Mouse (Mus musculus) megakaryocyte, embryonic 14.5 days (primary cell): Measurements from ENCODE around the gene March7. TPM values are rescaled to one million over a fixed set of nuclear protein-coding genes. Genes with fewer than 3 reads are reported as not detected.

Source experiments
- H3K27me3 ChIP-seq: replicated peaks from 2 replicates; pipeline ENCODE3; 2012; ENCODE audit warnings: inconsistent platforms
- H3K36me3 ChIP-seq: replicated peaks from 2 replicates; pipeline ENCODE3; 2012; ENCODE audit warnings: low read length, inconsistent platforms, mixed read lengths
- H3K4me1 ChIP-seq: 2 replicates; pipeline ENCODE4 v1.6.1; 2012; ENCODE audit warnings: inconsistent platforms
- H3K4me3 ChIP-seq: replicated peaks from 2 replicates; pipeline ENCODE3; 2012; ENCODE audit warnings: moderate library complexity, mild to moderate bottlenecking, inconsistent platforms
- H3K9me3 ChIP-seq: 2 replicates; pipeline ENCODE4 v1.6.1; 2012; ENCODE audit warnings: inconsistent platforms
- FLI1 ChIP-seq: IDR thresholded peaks from 2 replicates; pipeline ENCODE4 v1.6.1; 2012; ENCODE audit warnings: low read length, inconsistent platforms, mixed read lengths
- GATA1 ChIP-seq: IDR thresholded peaks from 3 replicates; pipeline ENCODE4 v1.6.1; 2012; ENCODE audit warnings: mixed read lengths, low read length, inconsistent platforms, borderline replicate concordance
- polyA plus RNA-seq: library from polyadenylated mRNA; stranded (reverse); fragments of >175 nt; gene quantifications from 2 replicates; pipeline ENCODE4 v1.2.3, GENCODE M21; 2012; ENCODE audit warnings: low replicate concordance; ENCODE audit not compliant: insufficient read depth

The March7 gene
- polyA plus RNA-seq, 1 experiment: 0.88 TPM

DNA sequence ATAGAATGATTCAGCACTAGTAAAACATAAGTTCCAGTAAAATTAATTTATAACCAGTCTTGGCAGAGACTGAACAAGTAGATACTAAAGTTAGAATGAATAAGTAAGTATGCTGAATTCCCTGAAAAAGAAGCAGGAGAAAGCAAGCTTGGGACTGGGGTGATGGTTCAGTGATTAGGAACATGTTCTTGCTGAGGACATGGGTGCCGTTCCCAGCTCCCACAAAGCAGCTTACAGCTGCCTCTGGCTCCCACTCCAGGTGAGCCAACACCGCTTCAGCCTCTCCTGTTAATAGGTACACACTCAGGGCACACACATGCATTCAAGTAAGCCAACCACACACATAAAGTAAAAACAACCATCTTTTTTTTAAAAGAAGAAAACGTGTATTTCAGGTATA, 32.2 kb upstream of the March7 start:
- Histone ChIP-seq H3K36me3 (no peaks in the 10 kb centered on the region), H3K27me3 (no peaks in the 10 kb centered on the region), H3K4me3 (no peak overlapping the region), H3K9me3 (peaks cover 8% of the 10 kb centered on the region), H3K4me1 (peaks cover 15% of the 10 kb centered on the region)
- no peak for TF ChIP-seq GATA1

DNA sequence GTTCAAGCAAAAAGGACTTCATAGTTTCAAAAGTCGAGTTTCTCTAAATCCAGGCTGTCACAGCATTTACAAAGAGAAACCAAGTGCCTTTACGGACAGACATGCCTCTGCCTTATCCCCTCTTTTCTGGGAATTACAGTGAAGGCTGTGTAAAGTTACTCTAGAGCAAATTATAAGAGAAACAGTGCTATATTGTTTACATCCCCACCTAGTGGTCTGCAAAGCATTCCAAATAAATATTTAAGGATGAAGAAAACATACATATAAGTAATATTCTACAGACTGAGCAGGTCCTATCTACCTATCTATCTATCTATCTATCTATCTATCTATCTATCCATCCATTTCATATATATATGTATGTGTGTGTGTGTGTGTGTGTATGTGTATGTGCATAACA, 28.0 kb upstream of the March7 start:
- Histone ChIP-seq H3K27me3 (no peaks in the 10 kb centered on the region), H3K4me3 (no peak overlapping the region), H3K9me3 (no peaks in the 10 kb centered on the region), H3K36me3 (no peaks in the 10 kb centered on the region), H3K4me1 (peaks cover 21% of the 10 kb centered on the region)
- TF ChIP-seq FLI1: no peak
- TF ChIP-seq GATA1: no peak

- Histone ChIP-seq H3K9me3 (no peaks in the 10 kb centered on the region), H3K4me1 (peaks cover 37% of the 10 kb centered on the region), H3K27me3 (no peaks in the 10 kb centered on the region), H3K4me3 (no peak overlapping the region), H3K36me3 (no peaks in the 10 kb centered on the region)
- TF ChIP-seq FLI1 (no peak), GATA1 (no peak)
These were observed 12.8 kb upstream of the March7 start for GRCm38 (mm10) chr2:60196841-60197240.

DNA sequence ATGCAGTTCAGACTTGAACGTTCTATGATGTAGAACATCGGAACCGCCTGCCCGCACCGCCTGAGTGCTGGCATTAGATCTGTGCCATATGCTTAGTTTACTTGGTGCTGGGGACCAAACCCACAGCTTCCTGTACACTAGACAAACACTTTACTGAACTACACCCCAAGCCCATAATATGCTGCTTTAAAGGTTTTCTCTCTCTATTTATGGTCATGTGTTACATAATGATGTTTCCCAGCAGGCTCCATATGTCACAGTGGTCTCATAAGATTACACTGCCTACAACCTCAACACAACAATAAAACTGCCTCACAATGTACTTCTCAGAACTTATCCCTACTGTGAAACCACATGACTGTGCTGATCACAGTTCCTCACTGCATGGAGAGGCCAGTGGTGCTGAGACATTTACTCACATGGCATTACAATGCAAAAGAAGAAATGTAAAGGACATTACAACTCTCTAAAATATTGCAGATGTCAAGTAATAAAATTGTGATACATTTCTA, 9.6 kb upstream of the March7 start:
- TF ChIP-seq FLI1: no peak
- TF ChIP-seq GATA1: no peak
- Histone ChIP-seq H3K9me3 (no peaks in the 10 kb centered on the region), H3K4me1 (peaks cover 56% of the 10 kb centered on the region)

GRCm38 (mm10) chr2:60200667-60201066, 9.0 kb upstream of the March7 start:
- no peaks in the 10 kb centered on the region for H3K9me3 ChIP-seq
- peaks cover 10% of the 10 kb centered on the region for H3K36me3 ChIP-seq
- H3K27me3 ChIP-seq: no peaks in the 10 kb centered on the region
- TF ChIP-seq GATA1: no peak
- no peak for TF ChIP-seq FLI1
- no peak overlapping the region for H3K4me3 ChIP-seq
- H3K4me1 ChIP-seq: peaks cover 61% of the 10 kb centered on the region

More for the DNA sequence above, 9.6 kb upstream of the March7 start:
- Histone ChIP-seq H3K36me3 (peaks cover 5% of the 10 kb centered on the region), H3K4me3 (no peak overlapping the region), H3K27me3 (no peaks in the 10 kb centered on the region)

GRCm38 (mm10) chr2:60202900-60203530, 6.7 kb upstream of the March7 start:
- Histone ChIP-seq H3K36me3 (peaks cover 27% of the 10 kb centered on the region), H3K9me3 (no peaks in the 10 kb centered on the region), H3K4me3 (peak overlapping the region; percentile 64), H3K4me1 (peaks cover 70% of the 10 kb centered on the region), H3K27me3 (no peaks in the 10 kb centered on the region)
- TF ChIP-seq GATA1 (no peak), FLI1 (no peak)

- Histone ChIP-seq H3K27me3 (no peaks in the 10 kb centered on the region), H3K36me3 (peaks cover 27% of the 10 kb centered on the region), H3K9me3 (no peaks in the 10 kb centered on the region), H3K4me3 (peak overlapping the region; percentile 59), H3K4me1 (peaks cover 74% of the 10 kb centered on the region)
- TF ChIP-seq FLI1: no peak
- TF ChIP-seq GATA1: no peak
These were observed 6.0 kb upstream of the March7 start for GRCm38 (mm10) chr2:60203733-60204132.

GRCm38 (mm10) chr2:60204162-60204561, 5.5 kb upstream of the March7 start:
- Histone ChIP-seq H3K4me3 (peak overlapping the region; percentile 62), H3K9me3 (no peaks in the 10 kb centered on the region), H3K36me3 (peaks cover 27% of the 10 kb centered on the region), H3K4me1 (peaks cover 74% of the 10 kb centered on the region), H3K27me3 (no peaks in the 10 kb centered on the region)
- TF ChIP-seq GATA1 (no peak), FLI1 (no peak)

DNA sequence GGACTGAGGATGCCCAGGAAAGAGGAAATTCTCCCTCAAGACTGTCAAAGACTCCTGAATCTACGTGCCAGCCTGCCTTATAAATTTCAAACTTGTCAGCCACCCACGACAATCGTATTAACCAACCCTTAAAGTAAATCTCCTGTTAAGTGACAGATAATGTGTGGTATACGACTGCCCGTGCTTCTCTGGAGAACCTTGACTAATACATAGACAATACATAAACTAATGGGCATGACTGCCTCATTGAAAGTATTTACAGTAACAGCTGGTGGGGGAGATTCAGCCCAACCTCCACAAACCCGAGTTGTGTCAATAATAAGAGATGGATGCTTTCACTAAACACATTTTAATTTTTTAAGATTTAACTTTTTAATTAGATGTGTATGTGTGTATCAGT, 3.9 kb upstream of the March7 start:
- H3K4me1 ChIP-seq: peaks cover 61% of the 10 kb centered on the region
- peaks cover 28% of the 10 kb centered on the region for H3K36me3 ChIP-seq
- no peak for TF ChIP-seq FLI1
- no peak for TF ChIP-seq GATA1
- no peak overlapping the region for H3K4me3 ChIP-seq
- no peaks in the 10 kb centered on the region for H3K9me3 ChIP-seq
- H3K27me3 ChIP-seq: no peaks in the 10 kb centered on the region

DNA sequence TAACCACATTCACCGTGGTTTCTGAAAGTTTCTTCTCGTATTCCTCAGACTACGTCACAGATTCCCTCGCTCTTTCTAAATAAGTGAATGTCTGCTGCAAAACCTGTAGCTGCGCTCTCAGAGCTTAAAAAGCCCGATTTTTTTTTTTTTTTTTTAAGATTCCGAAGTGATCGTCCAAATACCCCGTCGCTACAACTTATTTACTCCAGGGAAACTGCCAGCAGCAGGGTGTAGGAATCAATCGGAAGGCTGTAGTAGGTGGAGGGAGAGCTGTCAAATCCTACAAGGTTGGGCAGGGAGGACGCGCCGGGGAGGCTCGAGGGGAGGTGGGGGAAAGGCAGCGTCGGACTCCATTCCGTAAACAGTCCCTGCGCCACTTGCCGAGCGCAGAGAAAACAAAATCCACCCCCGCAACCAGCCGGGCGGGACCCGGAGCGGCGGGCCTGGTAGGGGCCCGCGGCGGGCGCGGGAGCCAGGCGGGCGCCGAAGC, 520 bp upstream of the March7 start:
- peaks cover 62% of the 10 kb centered on the region for H3K4me1 ChIP-seq
- peaks cover 57% of the 10 kb centered on the region for H3K36me3 ChIP-seq
- no peaks in the 10 kb centered on the region for H3K9me3 ChIP-seq
- H3K4me3 ChIP-seq: peak overlapping the region; percentile 99
- TF ChIP-seq FLI1 (no peak), GATA1 (no peak)
- H3K27me3 ChIP-seq: no peaks in the 10 kb centered on the region
